Mouse (Mus musculus) hindbrain, embryonic 10.5 days (tissue): Measurements from ENCODE around the gene Bsn. TPM values are rescaled to one million over a fixed set of nuclear protein-coding genes. Genes with fewer than 3 reads are reported as not detected.

Source experiments
- DNase-seq: peaks from one replicate; pipeline ENCODE4 v3.0.0-alpha.2; 2017; ENCODE audit warnings: low spot score
- H3K27ac ChIP-seq: fragments of 300-500 bp; sonication (generic); 2 replicates; pipeline ENCODE4 v1.5.1; 2016; ENCODE audit warnings: mild to moderate bottlenecking, moderate library complexity
- H3K27me3 ChIP-seq: fragments of 300-500 bp; sonication (generic); 2 replicates; pipeline ENCODE4 v1.6.1; 2016; ENCODE audit warnings: mild to moderate bottlenecking; ENCODE audit not compliant: poor library complexity, insufficient read depth, severe bottlenecking
- H3K36me3 ChIP-seq: fragments of 300-500 bp; sonication (generic); 2 replicates; pipeline ENCODE4 v1.6.1; 2016; ENCODE audit warnings: mild to moderate bottlenecking, moderate library complexity
- H3K4me1 ChIP-seq: fragments of 300-500 bp; sonication (generic); replicated peaks from 2 replicates; pipeline ENCODE4 v1.6.1; 2016; ENCODE audit warnings: mild to moderate bottlenecking
- H3K4me3 ChIP-seq: fragments of 300-500 bp; sonication (generic); 2 replicates; pipeline ENCODE4 v1.5.1; 2016; ENCODE audit warnings: mild to moderate bottlenecking, moderate library complexity
- H3K9me3 ChIP-seq: fragments of 300-500 bp; sonication (generic); 2 replicates; pipeline ENCODE4 v1.6.1; 2016; ENCODE audit warnings: mild to moderate bottlenecking, moderate library complexity
- WGBS: fragments of 180-500 bp; shearing (Covaris S2); methylation state at CpG from one replicate; pipeline ENCODE4 v1.1.7; 2016; 5-methylcytosine and 5-hydroxymethylcytosine counted together
- polyA plus RNA-seq: library from polyadenylated mRNA; unstranded; fragments of >200 nt; fragmentation: Nextera tagmentation; extraction: Ambion mirVana; gene quantifications from 2 replicates; pipeline ENCODE4 v1.2.1, GENCODE M21; 2016

Bsn gene
- polyA plus RNA-seq, 1 experiment from 2014 or later, result 2.4 TPM

GRCm38 (mm10) chr9:108128248-108128647, 61.9 kb downstream of the Bsn start:
- DNase-seq, result no peak
- Histone ChIP-seq H3K27me3 (no peaks in the 10 kb centered on the region), H3K4me1 (peaks cover 10% of the 10 kb centered on the region; the same call in 1 of the 2 replicates), H3K4me3 (no peak overlapping the region), H3K9me3 (no peaks in the 10 kb centered on the region), H3K36me3 (peaks cover 12% of the 10 kb centered on the region), H3K27ac (no peak overlapping the region)
- 88% methylated on average over 11 of the region's 11 CpGs for WGBS

GRCm38 (mm10) chr9:108126436-108127180, 63.6 kb downstream of the Bsn start:
- no peak for DNase-seq
- H3K4me1 ChIP-seq, result 0 out of 2 replicates have a peak, but pooled peaks cover 11% of the 10 kb centered on the region
- H3K36me3 ChIP-seq, result peaks cover 16% of the 10 kb centered on the region
- peak overlapping the region; percentile 51 for H3K27ac ChIP-seq
- 87% methylated on average over 17 of the region's 17 CpGs for WGBS
- H3K27me3 ChIP-seq, result no peaks in the 10 kb centered on the region
- no peaks in the 10 kb centered on the region for H3K9me3 ChIP-seq
- no peak overlapping the region for H3K4me3 ChIP-seq

- 0 out of 2 replicates have a peak, but pooled peaks cover 11% of the 10 kb centered on the region for H3K4me1 ChIP-seq
- WGBS, result 88% methylated on average over 8 of the region's 8 CpGs
- no peak overlapping the region for H3K4me3 ChIP-seq
- H3K27me3 ChIP-seq, result no peaks in the 10 kb centered on the region
- peak overlapping the region; percentile 51; the same call in 1 of the 2 replicates for H3K27ac ChIP-seq
- no peak for DNase-seq
- H3K9me3 ChIP-seq, result no peaks in the 10 kb centered on the region
- H3K36me3 ChIP-seq, result peaks cover 16% of the 10 kb centered on the region
Observed at GRCm38 (mm10) chr9:108125731-108126130, 64.5 kb downstream of the Bsn start.

- Histone ChIP-seq H3K4me3 (no peak overlapping the region), H3K36me3 (peaks cover 16% of the 10 kb centered on the region), H3K27ac (no peak overlapping the region), H3K4me1 (peaks cover 21% of the 10 kb centered on the region), H3K9me3 (no peaks in the 10 kb centered on the region), H3K27me3 (no peaks in the 10 kb centered on the region)
- 79% methylated on average over 4 of the region's 4 CpGs for WGBS
- no peak for DNase-seq
Observed at GRCm38 (mm10) chr9:108123916-108124315, 66.3 kb downstream of the Bsn start.

GRCm38 (mm10) chr9:108121170-108121969, 68.8 kb downstream of the Bsn start:
- Histone ChIP-seq H3K36me3 (peaks cover 24% of the 10 kb centered on the region), H3K4me1 (peaks cover 28% of the 10 kb centered on the region), H3K27ac (no peak overlapping the region), H3K4me3 (no peak overlapping the region), H3K9me3 (no peaks in the 10 kb centered on the region), H3K27me3 (peaks cover 9% of the 10 kb centered on the region)
- no peak for DNase-seq
- WGBS, result 91% methylated on average over 10 of the region's 10 CpGs

GRCm38 (mm10) chr9:108120671-108121070, 69.5 kb downstream of the Bsn start:
- peaks cover 28% of the 10 kb centered on the region for H3K4me1 ChIP-seq
- peaks cover 24% of the 10 kb centered on the region for H3K36me3 ChIP-seq
- no peak overlapping the region for H3K4me3 ChIP-seq
- H3K27me3 ChIP-seq, result peaks cover 16% of the 10 kb centered on the region
- 94% methylated on average over 8 of the region's 8 CpGs for WGBS
- H3K27ac ChIP-seq, result no peak overlapping the region
- no peaks in the 10 kb centered on the region for H3K9me3 ChIP-seq
- no peak for DNase-seq

GRCm38 (mm10) chr9:108119891-108120411, 70.2 kb downstream of the Bsn start:
- H3K9me3 ChIP-seq, result no peaks in the 10 kb centered on the region
- peaks cover 23% of the 10 kb centered on the region for H3K27me3 ChIP-seq
- WGBS, result 56% methylated on average over 11 of the region's 11 CpGs
- peaks cover 33% of the 10 kb centered on the region for H3K4me1 ChIP-seq
- H3K36me3 ChIP-seq, result peaks cover 27% of the 10 kb centered on the region
- H3K27ac ChIP-seq, result no peak overlapping the region
- no peak overlapping the region for H3K4me3 ChIP-seq
- DNase-seq, result no peak

- peaks cover 52% of the 10 kb centered on the region for H3K36me3 ChIP-seq
- H3K27me3 ChIP-seq, result peaks cover 51% of the 10 kb centered on the region
- H3K4me1 ChIP-seq, result peaks cover 24% of the 10 kb centered on the region
- H3K27ac ChIP-seq, result peak overlapping the region; percentile 24; the same call in 1 of the 2 replicates
- no peak overlapping the region for H3K4me3 ChIP-seq
- H3K9me3 ChIP-seq, result no peaks in the 10 kb centered on the region
- WGBS, result 56% methylated on average over 4 of the region's 4 CpGs
- DNase-seq, result no peak
Observed at GRCm38 (mm10) chr9:108117143-108117542, 73.0 kb downstream of the Bsn start.

GRCm38 (mm10) chr9:108115290-108116077, 74.7 kb downstream of the Bsn start:
- Histone ChIP-seq H3K4me3 (no peak overlapping the region), H3K4me1 (peaks cover 39% of the 10 kb centered on the region), H3K36me3 (peaks cover 68% of the 10 kb centered on the region), H3K27ac (no peak overlapping the region), H3K9me3 (no peaks in the 10 kb centered on the region), H3K27me3 (peaks cover 68% of the 10 kb centered on the region)
- DNase-seq, result no peak
- WGBS, result 70% methylated on average over 43 of the region's 43 CpGs

- H3K4me3 ChIP-seq, result no peak overlapping the region
- DNase-seq, result no peak
- peaks cover 37% of the 10 kb centered on the region for H3K4me1 ChIP-seq
- no peaks in the 10 kb centered on the region for H3K9me3 ChIP-seq
- 93% methylated on average over 18 of the region's 18 CpGs for WGBS
- H3K27me3 ChIP-seq, result peaks cover 82% of the 10 kb centered on the region
- H3K36me3 ChIP-seq, result peaks cover 81% of the 10 kb centered on the region
- H3K27ac ChIP-seq, result no peak overlapping the region
Observed at GRCm38 (mm10) chr9:108112719-108113340, 77.4 kb downstream of the Bsn start.

- no peak for DNase-seq
- Histone ChIP-seq H3K4me3 (peak overlapping the region; percentile 47), H3K9me3 (no peaks in the 10 kb centered on the region), H3K36me3 (peaks cover 85% of the 10 kb centered on the region), H3K27ac (peak overlapping the region; percentile 76), H3K4me1 (peaks cover 36% of the 10 kb centered on the region), H3K27me3 (peaks cover 81% of the 10 kb centered on the region)
- WGBS, result 74% methylated on average over 17 of the region's 17 CpGs
Observed at GRCm38 (mm10) chr9:108111593-108112121, 78.5 kb downstream of the Bsn start.
